Mouse (Mus musculus): ENCODE results near the gene Gm266.

The Gm266 gene

GRCm38 (mm10) chr12:111503063-111503567 lies 17.5 kb upstream of the Gm266 start:
- DNase-seq (ENCODE audit: extremely low spot score, low spot score), result no peak

- DNase-seq (ENCODE audit: extremely low spot score, low spot score), result peak; percentile 60
Observed at GRCm38 (mm10) chr12:111500725-111501124, 15.1 kb upstream of the Gm266 start.

GRCm38 (mm10) chr12:111499617-111500016 lies 14.0 kb upstream of the Gm266 start:
- no peak for DNase-seq (ENCODE audit: extremely low spot score, low spot score)

- DNase-seq (ENCODE audit: extremely low spot score, low spot score), result no peak
Observed at GRCm38 (mm10) chr12:111497076-111497475, 11.5 kb upstream of the Gm266 start.

- no peak for DNase-seq (ENCODE audit: extremely low spot score, low spot score)
Observed at GRCm38 (mm10) chr12:111494931-111495330, 9.3 kb upstream of the Gm266 start.

GRCm38 (mm10) chr12:111489261-111489865 lies 3.7 kb upstream of the Gm266 start:
- no peak for DNase-seq (ENCODE audit: extremely low spot score, low spot score)

- DNase-seq (ENCODE audit: extremely low spot score, low spot score), result no peak
Observed at GRCm38 (mm10) chr12:111486455-111486854, 832 bp upstream of the Gm266 start.

GRCm38 (mm10) chr12:111485046-111485651 lies 474 bp downstream of the Gm266 start:
- peak; percentile 58 for DNase-seq (ENCODE audit: extremely low spot score, low spot score)

- DNase-seq (ENCODE audit: extremely low spot score, low spot score), result no peak
Observed at GRCm38 (mm10) chr12:111479917-111480316, 5.7 kb downstream of the Gm266 start.

GRCm38 (mm10) chr12:111478924-111479323 lies 6.7 kb downstream of the Gm266 start:
- no peak for DNase-seq (ENCODE audit: extremely low spot score, low spot score)

- DNase-seq (ENCODE audit: extremely low spot score, low spot score), result no peak
Observed at GRCm38 (mm10) chr12:111474893-111475643, 10.6 kb downstream of the Gm266 start.

- no peak for DNase-seq (ENCODE audit: extremely low spot score, low spot score)
Observed at GRCm38 (mm10) chr12:111474384-111474783, 11.2 kb downstream of the Gm266 start.

- DNase-seq (ENCODE audit: extremely low spot score, low spot score), result no peak
Observed at GRCm38 (mm10) chr12:111472886-111473285, 12.7 kb downstream of the Gm266 start.

GRCm38 (mm10) chr12:111471721-111472120 lies 13.9 kb downstream of the Gm266 start:
- DNase-seq (ENCODE audit: extremely low spot score, low spot score), result no peak

GRCm38 (mm10) chr12:111471119-111471518 lies 14.5 kb downstream of the Gm266 start:
- DNase-seq (ENCODE audit: extremely low spot score, low spot score), result no peak

- peak; percentile 71 for DNase-seq (ENCODE audit: extremely low spot score, low spot score)
Observed at GRCm38 (mm10) chr12:111469507-111469906, 16.1 kb downstream of the Gm266 start.

- no peak for DNase-seq (ENCODE audit: extremely low spot score, low spot score)
Observed at GRCm38 (mm10) chr12:111468206-111468605, 17.4 kb downstream of the Gm266 start.

GRCm38 (mm10) chr12:111466369-111466768 lies 19.3 kb downstream of the Gm266 start:
- DNase-seq (ENCODE audit: extremely low spot score, low spot score), result no peak

GRCm38 (mm10) chr12:111463570-111463969 lies 22.1 kb downstream of the Gm266 start:
- no peak for DNase-seq (ENCODE audit: extremely low spot score, low spot score)

GRCm38 (mm10) chr12:111457742-111458141 lies 27.9 kb downstream of the Gm266 start:
- no peak for DNase-seq (ENCODE audit: extremely low spot score, low spot score)

- DNase-seq (ENCODE audit: extremely low spot score, low spot score), result no peak
Observed at GRCm38 (mm10) chr12:111455860-111456259, 29.8 kb downstream of the Gm266 start.

GRCm38 (mm10) chr12:111455311-111455846 lies 30.2 kb downstream of the Gm266 start:
- DNase-seq (ENCODE audit: extremely low spot score, low spot score), result no peak
